Mouse (Mus musculus): ENCODE data around the gene Nufip1.

The Nufip1 gene

DNA sequence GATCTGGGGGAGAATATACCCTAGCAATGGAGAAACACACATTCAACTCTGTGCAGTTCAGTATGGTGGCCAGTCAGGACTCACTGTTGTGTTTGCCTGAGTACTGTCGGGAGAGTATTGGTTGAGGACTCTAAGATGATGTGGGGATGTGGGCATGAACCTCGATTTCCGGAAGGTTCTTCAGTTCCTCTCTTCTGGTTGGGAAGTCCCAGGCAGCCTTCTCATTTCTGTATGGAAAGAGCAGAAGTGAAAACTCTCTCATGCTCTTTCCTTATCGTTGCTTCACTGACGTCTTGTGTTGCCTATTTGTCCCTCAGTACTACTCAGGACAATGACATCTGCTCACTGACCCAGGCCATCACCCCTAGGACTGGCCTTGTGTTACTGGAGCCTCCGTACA is 68.7 kb downstream of the Nufip1 start:
- DNase-seq (ENCODE audit: low spot score in 2 of 2), result peak; percentile 12 to 33

DNA sequence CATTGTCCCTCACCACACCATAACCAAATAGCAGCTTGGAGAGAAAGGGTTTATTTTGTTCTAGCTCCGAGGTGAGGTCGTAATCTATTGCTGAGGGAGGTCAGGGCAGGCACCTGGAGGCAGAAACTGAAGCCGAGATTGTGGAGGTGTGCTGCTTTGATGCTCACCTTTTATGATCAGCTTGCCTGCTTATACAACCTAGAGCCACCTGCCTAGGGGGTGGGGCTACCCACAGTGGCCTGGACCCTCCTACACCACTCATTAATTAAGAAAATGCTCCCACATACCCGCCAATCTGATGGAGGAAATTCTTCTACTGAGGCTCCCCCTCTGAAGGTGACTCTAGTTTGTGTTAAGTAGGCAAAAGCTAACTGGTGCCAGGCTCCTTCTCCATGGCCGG is 74.7 kb downstream of the Nufip1 start:
- DNase-seq (ENCODE audit: low spot score in 2 of 2), result no peak

DNA sequence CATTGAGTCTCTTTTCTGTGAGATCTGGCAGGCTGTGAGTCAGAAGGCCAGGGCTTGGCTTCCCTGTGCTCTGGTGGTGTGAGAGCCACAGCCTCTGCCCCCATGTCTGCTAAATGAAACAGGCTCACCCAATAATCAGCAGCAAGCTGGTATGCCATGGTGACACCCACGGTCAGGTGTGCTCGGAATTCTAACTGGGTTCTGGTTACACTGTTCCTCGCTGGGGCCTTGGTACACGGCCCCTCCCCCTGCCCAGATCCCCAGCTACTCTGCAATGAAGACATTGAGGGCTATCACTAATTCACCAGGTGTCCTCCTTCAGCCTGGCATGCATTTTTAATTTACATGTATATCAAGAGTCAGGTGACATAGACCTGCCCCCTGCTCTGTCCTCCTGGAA is 75.6 kb downstream of the Nufip1 start:
- DNase-seq (ENCODE audit: low spot score in 2 of 2), result no peak
